27 mouse cellular contexts compared by ENCODE assay signal in genomic region chr10:69485191-69485786, GRCm38 (mm10).
DNase-seq lines count a peak whose midpoint lies in the region; ATAC-seq lines count a peak whose summit lies in the region.
"Had no signal": no experiment of that assay in that cellular context is flagged by ENCODE, and none has a peak within 500 bp of the region (broad histone marks: within the 10 kb centered on the region; RNA-seq: fewer than 3 reads in every experiment).

No protein-coding gene starts in this region.

- no peaks in the 10 kb centered on the region for H3K4me1 ChIP-seq in forebrain, embryonic 13.5 days
- H3K4me1 ChIP-seq: embryonic facial prominence, embryonic 10.5 days; heart, embryonic 15.5 days; hindbrain, embryonic 15.5 days; intestine, embryonic 15.5 days; liver, embryonic 15.5 days; lung, embryonic 15.5 days had no signal

- no peak overlapping the region for H3K9ac ChIP-seq in forebrain, embryonic 13.5 days
- H3K9ac ChIP-seq: heart, embryonic 15.5 days; hindbrain, embryonic 15.5 days; intestine, embryonic 15.5 days; liver, embryonic 15.5 days; lung, embryonic 15.5 days had no signal

- WGBS in forebrain, embryonic 13.5 days: 93% methylated on average over 6 of the region's 6 CpGs

- no peaks in the 10 kb centered on the region for H3K27me3 ChIP-seq in forebrain, embryonic 13.5 days
- H3K27me3 ChIP-seq: CH12.LX; heart, embryonic 15.5 days; hindbrain, embryonic 15.5 days; intestine, embryonic 15.5 days; liver, embryonic 15.5 days; lung, embryonic 15.5 days had no signal

- H3K4me2 ChIP-seq in forebrain, embryonic 13.5 days: no peak overlapping the region
- H3K4me2 ChIP-seq: heart, embryonic 15.5 days; hindbrain, embryonic 15.5 days; intestine, embryonic 15.5 days; liver, embryonic 15.5 days; lung, embryonic 15.5 days had no signal

- ATAC-seq in frontal cortex, adult (ENCODE audit: low TSS enrichment): peak; percentile 92
- no peak for ATAC-seq in forebrain, embryonic 13.5 days
- ATAC-seq: forebrain, embryonic 16.5 days; intestine, embryonic 15.5 days; Patski had no signal

- H3K27ac ChIP-seq in forebrain, embryonic 13.5 days: no peak overlapping the region
- H3K27ac ChIP-seq: embryonic facial prominence, embryonic 10.5 days; heart, embryonic 15.5 days; hindbrain, embryonic 15.5 days; intestine, embryonic 15.5 days; liver, embryonic 15.5 days; lung, embryonic 15.5 days had no signal

- no peaks in the 10 kb centered on the region for H3K9me3 ChIP-seq in forebrain, embryonic 13.5 days (replicated peaks)
- H3K9me3 ChIP-seq: embryonic facial prominence, embryonic 10.5 days; heart, embryonic 15.5 days; hindbrain, embryonic 15.5 days; intestine, embryonic 15.5 days; liver, embryonic 15.5 days; lung, embryonic 15.5 days had no signal

- no peak overlapping the region for H3K4me3 ChIP-seq in forebrain, embryonic 13.5 days
- H3K4me3 ChIP-seq: embryonic facial prominence, embryonic 10.5 days; heart, embryonic 15.5 days; hindbrain, embryonic 15.5 days; intestine, embryonic 15.5 days; liver, embryonic 15.5 days; lung, embryonic 15.5 days had no signal

- no peaks in the 10 kb centered on the region for H3K36me3 ChIP-seq in forebrain, embryonic 13.5 days (ENCODE audit: poor library complexity, severe bottlenecking)
- H3K36me3 ChIP-seq: embryonic facial prominence, embryonic 10.5 days; G1E; heart, embryonic 15.5 days; hindbrain, embryonic 15.5 days; intestine, embryonic 15.5 days; liver, embryonic 15.5 days; lung, embryonic 15.5 days had no signal

- no peak for DNase-seq in frontal cortex, postnatal 14 days (ENCODE audit: low spot score in 2 of 2)
- peak; percentile 83 for DNase-seq in brain, adult 2 months (ENCODE audit: low read depth, low spot score)
- peak; percentile 64 to 68 for DNase-seq in cerebellum, postnatal 10 days
- DNase-seq in layer of hippocampus, adult 8-10 months (ENCODE audit: low spot score in 2 of 2): peak; percentile 32 to 42
- DNase-seq in retina, embryonic 14.5 days (ENCODE audit: low spot score): no peak
- DNase-seq: adrenal gland, postnatal 36 days; B cell, adult 2 months; gastrocnemius, postnatal 25 days; heart, postnatal 36 days; kidney, adult 8-10 months; kidney, postnatal 10 days; left cerebral cortex, postnatal 4 days; liver; lung, postnatal 36 days; thymus, postnatal 14 days had no signal

Comparison
In these comparisons a context has a peak if more than half of its experiments do, and no peak if none do; other contexts are left out.
1. DNase-seq: peak in brain, adult 2 months (single experiment), cerebellum, postnatal 10 days (2 of 2) and layer of hippocampus, adult 8-10 months (2 of 2); none in frontal cortex, postnatal 14 days (0 of 2) and retina, embryonic 14.5 days (single experiment).